Mouse (Mus musculus): Measurements from ENCODE around the gene Ccdc34.

Gene Ccdc34

GRCm38 (mm10) chr2:110190416-110190815 lies 172.8 kb downstream of the Ccdc34 start:
- Histone ChIP-seq H3K4me3 (replicated peaks; ENCODE audit: low read length) (no peak overlapping the region), H3K4me1 (replicated peaks; ENCODE audit: low read depth, low read length) (peaks cover 11% of the 10 kb centered on the region; the same call in 1 of the 2 replicates), H3K36me3 (ENCODE audit: insufficient read depth, low read length) (no peaks in the 10 kb centered on the region), H3K9me3 (ENCODE audit: low read length) (no peaks in the 10 kb centered on the region), H3K27me3 (ENCODE audit: insufficient read depth, low read length) (no peaks in the 10 kb centered on the region)
- TF ChIP-seq CTCF (conservative IDR thresholded peaks at IDR 0.05; ENCODE audit: low read length) (no peak), NANOG (IDR thresholded peaks at IDR 0.05; ENCODE audit: borderline replicate concordance, low read length) (no peak), POU5F1 (IDR thresholded peaks at IDR 0.05; ENCODE audit: borderline replicate concordance, low read length) (no peak)

- H3K9me3 ChIP-seq (ENCODE audit: low read length), result no peaks in the 10 kb centered on the region
- peaks cover 11% of the 10 kb centered on the region; the same call in 1 of the 2 replicates for H3K4me1 ChIP-seq (replicated peaks; ENCODE audit: low read depth, low read length)
- H3K36me3 ChIP-seq (ENCODE audit: insufficient read depth, low read length), result no peaks in the 10 kb centered on the region
- no peaks in the 10 kb centered on the region for H3K27me3 ChIP-seq (ENCODE audit: insufficient read depth, low read length)
- TF ChIP-seq NANOG (IDR thresholded peaks at IDR 0.05; ENCODE audit: borderline replicate concordance, low read length) (no peak), CTCF (conservative IDR thresholded peaks at IDR 0.05; ENCODE audit: low read length) (no peak), POU5F1 (IDR thresholded peaks at IDR 0.05; ENCODE audit: borderline replicate concordance, low read length) (no peak)
- H3K4me3 ChIP-seq (replicated peaks; ENCODE audit: low read length), result no peak overlapping the region
These were observed 173.6 kb downstream of the Ccdc34 start for GRCm38 (mm10) chr2:110191186-110191690.

GRCm38 (mm10) chr2:110191965-110192701 lies 174.5 kb downstream of the Ccdc34 start:
- Histone ChIP-seq H3K27me3 (ENCODE audit: insufficient read depth, low read length) (no peaks in the 10 kb centered on the region), H3K4me3 (replicated peaks; ENCODE audit: low read length) (peak overlapping the region; percentile 50; the same call in 1 of the 2 replicates), H3K36me3 (ENCODE audit: insufficient read depth, low read length) (no peaks in the 10 kb centered on the region), H3K4me1 (replicated peaks; ENCODE audit: low read depth, low read length) (peaks cover 11% of the 10 kb centered on the region; the same call in 1 of the 2 replicates), H3K9me3 (ENCODE audit: low read length) (no peaks in the 10 kb centered on the region)
- TF ChIP-seq POU5F1 (IDR thresholded peaks at IDR 0.05; ENCODE audit: borderline replicate concordance, low read length) (no peak), CTCF (conservative IDR thresholded peaks at IDR 0.05; ENCODE audit: low read length) (no peak), NANOG (IDR thresholded peaks at IDR 0.05; ENCODE audit: borderline replicate concordance, low read length) (no peak)

GRCm38 (mm10) chr2:110192702-110193312 lies 175.2 kb downstream of the Ccdc34 start:
- no peak overlapping the region for H3K4me3 ChIP-seq (replicated peaks; ENCODE audit: low read length)
- H3K9me3 ChIP-seq (ENCODE audit: low read length), result no peaks in the 10 kb centered on the region
- TF ChIP-seq POU5F1 (IDR thresholded peaks at IDR 0.05; ENCODE audit: borderline replicate concordance, low read length) (no peak), NANOG (IDR thresholded peaks at IDR 0.05; ENCODE audit: borderline replicate concordance, low read length) (no peak), CTCF (conservative IDR thresholded peaks at IDR 0.05; ENCODE audit: low read length) (no peak)
- no peaks in the 10 kb centered on the region for H3K27me3 ChIP-seq (ENCODE audit: insufficient read depth, low read length)
- no peaks in the 10 kb centered on the region for H3K36me3 ChIP-seq (ENCODE audit: insufficient read depth, low read length)
- peaks cover 11% of the 10 kb centered on the region; the same call in 1 of the 2 replicates for H3K4me1 ChIP-seq (replicated peaks; ENCODE audit: low read depth, low read length)

GRCm38 (mm10) chr2:110196551-110196950 lies 178.9 kb downstream of the Ccdc34 start:
- peaks cover 11% of the 10 kb centered on the region; the same call in 1 of the 2 replicates for H3K4me1 ChIP-seq (replicated peaks; ENCODE audit: low read depth, low read length)
- no peak overlapping the region for H3K4me3 ChIP-seq (replicated peaks; ENCODE audit: low read length)
- TF ChIP-seq POU5F1 (IDR thresholded peaks at IDR 0.05; ENCODE audit: borderline replicate concordance, low read length) (no peak), NANOG (IDR thresholded peaks at IDR 0.05; ENCODE audit: borderline replicate concordance, low read length) (no peak), CTCF (conservative IDR thresholded peaks at IDR 0.05; ENCODE audit: low read length) (no peak)
- H3K9me3 ChIP-seq (ENCODE audit: low read length), result no peaks in the 10 kb centered on the region
- H3K36me3 ChIP-seq (ENCODE audit: insufficient read depth, low read length), result no peaks in the 10 kb centered on the region
- H3K27me3 ChIP-seq (ENCODE audit: insufficient read depth, low read length), result no peaks in the 10 kb centered on the region

- H3K4me1 ChIP-seq (replicated peaks; ENCODE audit: low read depth, low read length), result peaks cover 16% of the 10 kb centered on the region
- TF ChIP-seq CTCF (conservative IDR thresholded peaks at IDR 0.05; ENCODE audit: low read length), result no peak
- TF ChIP-seq POU5F1 (IDR thresholded peaks at IDR 0.05; ENCODE audit: borderline replicate concordance, low read length), result no peak
- no peak for TF ChIP-seq NANOG (IDR thresholded peaks at IDR 0.05; ENCODE audit: borderline replicate concordance, low read length)
- H3K36me3 ChIP-seq (ENCODE audit: insufficient read depth, low read length), result no peaks in the 10 kb centered on the region
- no peaks in the 10 kb centered on the region for H3K27me3 ChIP-seq (ENCODE audit: insufficient read depth, low read length)
- no peak overlapping the region for H3K4me3 ChIP-seq (replicated peaks; ENCODE audit: low read length)
- no peaks in the 10 kb centered on the region for H3K9me3 ChIP-seq (ENCODE audit: low read length)
These were observed 182.0 kb downstream of the Ccdc34 start for GRCm38 (mm10) chr2:110199648-110200047.

- Histone ChIP-seq H3K27me3 (ENCODE audit: insufficient read depth, low read length) (no peaks in the 10 kb centered on the region), H3K4me3 (replicated peaks; ENCODE audit: low read length) (no peak overlapping the region), H3K4me1 (replicated peaks; ENCODE audit: low read depth, low read length) (peaks cover 18% of the 10 kb centered on the region), H3K36me3 (ENCODE audit: insufficient read depth, low read length) (no peaks in the 10 kb centered on the region), H3K9me3 (ENCODE audit: low read length) (no peaks in the 10 kb centered on the region)
- TF ChIP-seq NANOG (IDR thresholded peaks at IDR 0.05; ENCODE audit: borderline replicate concordance, low read length), result no peak
- TF ChIP-seq POU5F1 (IDR thresholded peaks at IDR 0.05; ENCODE audit: borderline replicate concordance, low read length), result no peak
- TF ChIP-seq CTCF (conservative IDR thresholded peaks at IDR 0.05; ENCODE audit: low read length), result no peak
These were observed 184.2 kb downstream of the Ccdc34 start for GRCm38 (mm10) chr2:110201770-110202169.

GRCm38 (mm10) chr2:110202716-110203497 lies 185.3 kb downstream of the Ccdc34 start:
- no peak overlapping the region for H3K4me3 ChIP-seq (replicated peaks; ENCODE audit: low read length)
- TF ChIP-seq CTCF (conservative IDR thresholded peaks at IDR 0.05; ENCODE audit: low read length), result no peak
- TF ChIP-seq NANOG (IDR thresholded peaks at IDR 0.05; ENCODE audit: borderline replicate concordance, low read length), result no peak
- no peak for TF ChIP-seq POU5F1 (IDR thresholded peaks at IDR 0.05; ENCODE audit: borderline replicate concordance, low read length)
- H3K36me3 ChIP-seq (ENCODE audit: insufficient read depth, low read length), result no peaks in the 10 kb centered on the region
- no peaks in the 10 kb centered on the region for H3K27me3 ChIP-seq (ENCODE audit: insufficient read depth, low read length)
- no peaks in the 10 kb centered on the region for H3K9me3 ChIP-seq (ENCODE audit: low read length)
- peaks cover 18% of the 10 kb centered on the region for H3K4me1 ChIP-seq (replicated peaks; ENCODE audit: low read depth, low read length)

Data from E14TG2a.4 (cell line).